Mouse (Mus musculus): ENCODE data around the gene Gm4792. TPM values are rescaled to one million over a fixed set of nuclear protein-coding genes. Genes with fewer than 3 reads are reported as not detected.

The Gm4792 gene
- polyA plus RNA-seq, 1 experiment = not detected

DNA sequence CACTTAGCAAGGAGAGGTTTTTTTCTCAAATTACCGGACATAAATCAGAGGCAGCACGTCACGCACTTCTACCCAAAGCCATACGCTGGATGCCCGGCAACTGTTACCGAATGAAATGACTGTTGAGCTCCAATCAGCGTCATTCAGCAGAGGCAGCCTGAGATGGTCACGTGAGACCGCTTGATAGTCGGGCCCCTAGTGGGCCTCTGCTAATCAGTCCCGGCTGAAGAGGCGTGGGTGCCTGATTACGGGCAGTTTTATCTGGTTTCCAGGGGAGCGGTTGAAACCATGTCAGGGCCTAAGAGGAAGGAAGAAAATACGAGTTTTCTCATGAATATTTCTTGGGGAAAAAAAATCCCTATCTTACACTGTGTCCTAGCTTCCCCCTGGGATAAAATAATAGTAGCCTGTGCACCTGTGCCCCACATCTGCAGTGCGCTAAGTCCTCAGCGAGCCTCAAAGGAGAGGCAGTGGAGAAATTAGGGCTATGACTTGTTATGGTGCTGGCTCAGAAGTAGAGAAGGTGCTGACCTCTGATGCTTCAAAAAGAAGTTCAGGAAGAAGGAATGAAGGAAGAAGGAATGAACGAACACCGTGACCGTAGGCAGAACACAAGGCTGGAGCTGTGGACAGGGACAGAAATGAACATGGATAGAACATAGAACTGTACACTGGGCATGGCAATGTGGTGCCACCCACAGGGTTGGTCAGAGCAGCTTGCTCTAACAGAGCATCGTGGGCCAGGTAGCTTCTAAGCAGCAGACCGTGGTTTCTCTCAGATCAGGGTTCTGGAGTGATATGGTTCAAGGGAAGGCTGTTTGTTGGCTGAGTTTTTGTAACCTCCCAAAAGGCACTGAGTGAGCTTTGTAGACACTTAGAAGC, 48.7 kb downstream of the Gm4792 start:
- no peak overlapping the region for H3K4me3 ChIP-seq (ENCODE audit: insufficient read depth, low read length)
- no peaks in the 10 kb centered on the region for H3K4me1 ChIP-seq (ENCODE audit: control insufficient read depth, insufficient read depth, low read length)
- TF ChIP-seq POLR2A (IDR thresholded peaks at IDR 0.05; ENCODE audit: low read depth, low read length) = no peak
- no peak for TF ChIP-seq CTCF (IDR thresholded peaks at IDR 0.05; ENCODE audit: borderline replicate concordance, insufficient read depth, low read length)
- no peak overlapping the region for H3K27ac ChIP-seq (ENCODE audit: insufficient read depth, low read length)

DNA sequence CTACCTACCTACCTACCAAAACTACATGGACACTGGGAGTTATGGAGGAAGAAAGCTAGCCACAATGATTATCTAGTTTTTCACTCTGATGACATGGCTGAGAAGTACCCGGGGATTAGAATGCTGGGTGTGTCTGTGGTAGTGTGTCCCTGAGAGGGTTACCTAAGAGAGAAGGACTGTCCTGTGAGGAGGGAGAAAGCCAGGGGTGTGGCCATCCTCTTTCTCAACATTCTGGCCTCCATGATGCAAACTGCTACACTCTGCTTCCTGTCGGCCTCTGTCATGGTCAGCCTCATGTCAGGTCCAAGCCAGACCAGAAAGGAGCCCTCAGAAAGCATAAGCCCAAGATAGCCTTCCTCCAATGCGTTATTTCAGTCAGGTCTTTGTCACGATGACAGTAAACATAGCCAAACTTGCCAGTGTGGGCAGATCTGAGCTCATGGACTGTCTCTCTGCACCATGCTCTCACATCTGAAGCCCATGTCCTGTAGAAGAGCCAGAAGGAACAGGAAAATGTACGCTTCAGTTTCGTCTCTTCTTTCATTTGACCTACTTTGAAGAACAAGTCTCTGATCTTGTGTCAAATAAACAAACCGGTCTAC, 50.7 kb downstream of the Gm4792 start:
- no peak for TF ChIP-seq POLR2A (IDR thresholded peaks at IDR 0.05; ENCODE audit: low read depth, low read length)
- no peak for TF ChIP-seq CTCF (IDR thresholded peaks at IDR 0.05; ENCODE audit: borderline replicate concordance, insufficient read depth, low read length)
- H3K4me3 ChIP-seq (ENCODE audit: insufficient read depth, low read length) = no peak overlapping the region

More for the DNA sequence above, 50.7 kb downstream of the Gm4792 start:
- H3K4me1 ChIP-seq (ENCODE audit: control insufficient read depth, insufficient read depth, low read length) = no peaks in the 10 kb centered on the region
- H3K27ac ChIP-seq (ENCODE audit: insufficient read depth, low read length) = no peak overlapping the region

Other genes with a start within 250 kb of the Gm4792 start
- gene Nr2c1, start 150.7 kb downstream of the Gm4792 start, polyA plus RNA-seq (2011; ENCODE audit: insufficient read length, low read depth, missing spikeins) = 14.7 and 15.2 TPM in 2 replicates
- gene Ndufa12, start 100.0 kb downstream of the Gm4792 start, polyA plus RNA-seq (2011; ENCODE audit: insufficient read length, low read depth, missing spikeins) = 134 and 170 TPM in 2 replicates
- gene Tmcc3, start 13.2 kb upstream of the Gm4792 start, polyA plus RNA-seq (2011; ENCODE audit: insufficient read length, low read depth, missing spikeins) = 10.2 and 13.7 TPM in 2 replicates

Measured in embryonic fibroblast, embryonic 13.5 days (primary cell).